Mouse (Mus musculus) testis, adult 2 months (tissue): ENCODE results near the gene Aqp2.

Experiments
- CTCF ChIP-seq: fragments of 200-500 bp; IDR thresholded peaks from 2 replicates; pipeline ENCODE4 v1.5.1; 2012; ENCODE audit warnings: low read depth, mild to moderate bottlenecking, inconsistent platforms, low read length, moderate library complexity; ENCODE audit not compliant: control insufficient read depth, insufficient read depth, insufficient replicate concordance
- POLR2A ChIP-seq: fragments of 200-500 bp; IDR thresholded peaks from 2 replicates; pipeline ENCODE4 v1.6.1; 2012; ENCODE audit warnings: low read depth, mild to moderate bottlenecking, inconsistent platforms, low read length, moderate library complexity; ENCODE audit not compliant: control insufficient read depth

- no peak for TF ChIP-seq CTCF
- TF ChIP-seq POLR2A = no peak
Observed at GRCm38 (mm10) chr15:99600986-99601822, 22.3 kb downstream of the Aqp2 start, which contains the start of gene Aqp6.
